8 mouse cellular contexts compared by ENCODE assay signal in genomic region chr12:21373820-21374475, GRCm38 (mm10). TPM values are rescaled to one million over a fixed set of nuclear protein-coding genes. Genes with fewer than 3 reads are reported as not detected.
DNase-seq lines count a peak whose midpoint lies in the region; ATAC-seq and TF ChIP-seq lines count a peak whose summit lies in the region.

No protein-coding gene starts in this region.

- no peak for DNase-seq in kidney, adult 2 months
- no peak for DNase-seq in kidney, adult 11 months
- no peak for DNase-seq in right cerebral cortex, postnatal 10 days (ENCODE audit: low spot score in 2 of 2)
- no peak for DNase-seq in cerebellum, adult 8-10 months
- no peak for DNase-seq in ovary, adult 18-20 months (ENCODE audit: low spot score)

- TF ChIP-seq POLR2A in kidney, adult 2 months (IDR thresholded peaks at IDR 0.05; ENCODE audit: low read depth, low read length) = no peak
- no peak for TF ChIP-seq POLR2A in bone marrow macrophage, adult 2 months (IDR thresholded peaks at IDR 0.05; ENCODE audit: borderline replicate concordance, low read depth, low read length)

- peak overlapping the region; percentile 65 for H3K4me3 ChIP-seq in kidney, adult 2 months (ENCODE audit: insufficient read depth, low read depth, low read length)
- H3K4me3 ChIP-seq in bone marrow macrophage, adult 2 months (ENCODE audit: insufficient read depth, low read length) = peak overlapping the region; percentile 75
- peak overlapping the region; percentile 65 for H3K4me3 ChIP-seq in hindbrain, embryonic 16.5 days (ENCODE audit: low read length)
- H3K4me3 ChIP-seq in midbrain, embryonic 16.5 days (ENCODE audit: low read depth, low read length) = peak overlapping the region; percentile 63

- TF ChIP-seq CTCF in kidney, adult 2 months (conservative IDR thresholded peaks at IDR 0.05; ENCODE audit: insufficient read depth, insufficient read length, low read depth, low read length) = no peak
- no peak for TF ChIP-seq CTCF in bone marrow macrophage, adult 2 months (IDR thresholded peaks at IDR 0.05; ENCODE audit: low read depth, low read length)

- no peaks in the 10 kb centered on the region for H3K27me3 ChIP-seq in kidney, adult 2 months (replicated peaks; ENCODE audit: control insufficient read depth, insufficient read depth, low read length)
- H3K27me3 ChIP-seq in hindbrain, embryonic 16.5 days (replicated peaks; ENCODE audit: control insufficient read depth, insufficient read depth, low read length) = no peaks in the 10 kb centered on the region
- no peaks in the 10 kb centered on the region for H3K27me3 ChIP-seq in midbrain, embryonic 16.5 days (ENCODE audit: control insufficient read depth, insufficient read depth, low read depth, low read length)

- H3K27ac ChIP-seq in kidney, adult 2 months (ENCODE audit: insufficient read depth, low read depth, low read length) = peak overlapping the region; percentile 94
- H3K27ac ChIP-seq in bone marrow macrophage, adult 2 months (ENCODE audit: insufficient read depth, low read depth, low read length) = peak overlapping the region; percentile 87
- H3K27ac ChIP-seq in hindbrain, embryonic 16.5 days (ENCODE audit: low read depth, low read length) = peak overlapping the region; percentile 94
- H3K27ac ChIP-seq in midbrain, embryonic 16.5 days (ENCODE audit: low read length) = peak overlapping the region; percentile 96

- H3K4me1 ChIP-seq in kidney, adult 2 months (ENCODE audit: control insufficient read depth, insufficient read depth, low read length) = peaks cover 6% of the 10 kb centered on the region; the same call in 1 of the 2 replicates
- peaks cover 17% of the 10 kb centered on the region for H3K4me1 ChIP-seq in bone marrow macrophage, adult 2 months (ENCODE audit: control insufficient read depth, insufficient read depth, low read length)
- peaks cover 6% of the 10 kb centered on the region for H3K4me1 ChIP-seq in hindbrain, embryonic 16.5 days (ENCODE audit: control insufficient read depth, insufficient read depth, low read depth, low read length)
- H3K4me1 ChIP-seq in midbrain, embryonic 16.5 days (ENCODE audit: control insufficient read depth, insufficient read depth, low read length) = peaks cover 14% of the 10 kb centered on the region

- no peaks in the 10 kb centered on the region for H3K36me3 ChIP-seq in kidney, adult 2 months (ENCODE audit: control insufficient read depth, insufficient read depth, low read length)
- no peaks in the 10 kb centered on the region for H3K36me3 ChIP-seq in hindbrain, embryonic 16.5 days (ENCODE audit: control insufficient read depth, insufficient read depth, low read length)
- H3K36me3 ChIP-seq in midbrain, embryonic 16.5 days (ENCODE audit: control insufficient read depth, insufficient read depth, low read length) = no peaks in the 10 kb centered on the region

- H3K9me3 ChIP-seq in hindbrain, embryonic 16.5 days (ENCODE audit: control insufficient read depth, low read length) = no peaks in the 10 kb centered on the region
- no peaks in the 10 kb centered on the region for H3K9me3 ChIP-seq in midbrain, embryonic 16.5 days (replicated peaks; ENCODE audit: control insufficient read depth, low read length, poor library complexity, severe bottlenecking)

- peak overlapping the region; percentile 94 for H3K9ac ChIP-seq in hindbrain, embryonic 16.5 days (ENCODE audit: low read depth, low read length)
- H3K9ac ChIP-seq in midbrain, embryonic 16.5 days (ENCODE audit: low read depth, low read length) = peak overlapping the region; percentile 92

- WGBS in kidney, adult 2 months = 1% methylated on average over 24 of the region's 24 CpGs
- WGBS in hindbrain, embryonic 16.5 days = 5% methylated on average over 24 of the region's 24 CpGs
- 6% methylated on average over 24 of the region's 24 CpGs for WGBS in midbrain, embryonic 16.5 days

- ATAC-seq in hindbrain, embryonic 16.5 days = peak; percentile 82
- ATAC-seq in midbrain, embryonic 16.5 days = peak; percentile 83

- H3K4me2 ChIP-seq in hindbrain, embryonic 16.5 days (ENCODE audit: low read length) = peak overlapping the region; percentile 85
- H3K4me2 ChIP-seq in midbrain, embryonic 16.5 days (ENCODE audit: low read length) = peak overlapping the region; percentile 77

RNA-seq across cellular contexts. Expression of gene Adam17, which starts 0.5 kb away (rescaled TPM):
- 15.8 and 19.1 TPM in 2 replicates for polyA plus RNA-seq in kidney, adult 2 months (2012; rRNA removed)
- polyA plus RNA-seq in bone marrow macrophage, adult 2 months (2012; ENCODE audit: insufficient read depth, insufficient read length, missing spikeins) = 225 and 233 TPM in 2 replicates
- 17.0 and 20.6 TPM in 2 replicates for polyA plus RNA-seq in hindbrain, embryonic 16.5 days (2015; fragmentation: Nextera tagmentation; extraction: Ambion mirVana)
- 16.0 and 17.8 TPM in 2 replicates for polyA plus RNA-seq in midbrain, embryonic 16.5 days (2015; fragmentation: Nextera tagmentation; extraction: Ambion mirVana)

RNA-seq across cellular contexts. Expression of gene Ywhaq, which starts 43.5 kb away (rescaled TPM):
- 71.7 and 83.4 TPM in 2 replicates for polyA plus RNA-seq in kidney, adult 2 months (2012; rRNA removed)
- polyA plus RNA-seq in bone marrow macrophage, adult 2 months (2012; ENCODE audit: insufficient read depth, insufficient read length, missing spikeins) = 141 and 146 TPM in 2 replicates
- polyA plus RNA-seq in hindbrain, embryonic 16.5 days (2015; fragmentation: Nextera tagmentation; extraction: Ambion mirVana) = 1,107 and 1,184 TPM in 2 replicates
- 1,279 and 1,291 TPM in 2 replicates for polyA plus RNA-seq in midbrain, embryonic 16.5 days (2015; fragmentation: Nextera tagmentation; extraction: Ambion mirVana)

RNA-seq across cellular contexts. Expression of gene Iah1, which starts 57.8 kb away (rescaled TPM):
- polyA plus RNA-seq in kidney, adult 2 months (2012; rRNA removed) = 401 and 498 TPM in 2 replicates
- polyA plus RNA-seq in bone marrow macrophage, adult 2 months (2012; ENCODE audit: insufficient read depth, insufficient read length, missing spikeins) = 44.9 and 49.5 TPM in 2 replicates
- polyA plus RNA-seq in hindbrain, embryonic 16.5 days (2015; fragmentation: Nextera tagmentation; extraction: Ambion mirVana) = 31.3 and 33.0 TPM in 2 replicates
- polyA plus RNA-seq in midbrain, embryonic 16.5 days (2015; fragmentation: Nextera tagmentation; extraction: Ambion mirVana) = 29.2 and 32.5 TPM in 2 replicates

Comparison
In these comparisons a context has a peak if more than half of its experiments do, and no peak if none do; other contexts are left out.
1. RNA of gene Adam17, which starts 0.5 kb away (polyA plus RNA-seq): 225 to 233 TPM in bone marrow macrophage, adult 2 months; 15.8 to 19.1 TPM in kidney, adult 2 months, 17.0 to 20.6 TPM in hindbrain, embryonic 16.5 days and 16.0 to 17.8 TPM in midbrain, embryonic 16.5 days; every median in the first group is over 10 times any median in the second.
2. Peak in every context shown above with its lines, with median percentiles within 50 percentile points of each other: H3K27ac ChIP-seq and H3K4me3 ChIP-seq.